Mouse (Mus musculus) left cerebral cortex, adult 9 months (tissue): ENCODE data around the gene Cstf3.
"Not testable (repeated sequence)": the region's sequence is repeated elsewhere in the genome, so short reads cannot be mapped to it uniquely, and the experiment has no call there.

Experiments used
- DNase-seq, 2 experiments: peaks; one replicate each; pipeline ENCODE4 v3.0.0; 2022; ENCODE audit warnings: low spot score in 2 of 2

The Cstf3 gene

GRCm38 (mm10) chr2:104590068-104590828 is at the start of gene Cstf3:
TSS of gene Cstf3 (plus strand) at chr2:104590523.
- DNase-seq, result peak; percentile 97 to 99

- not testable (repeated sequence) for DNase-seq
Observed at GRCm38 (mm10) chr2:104556711-104557110, 33.6 kb upstream of the Cstf3 start.

- no peak for DNase-seq
Observed at GRCm38 (mm10) chr2:104557722-104558121, 32.6 kb upstream of the Cstf3 start.

- DNase-seq, result no peak
Observed at GRCm38 (mm10) chr2:104558326-104558725, 32.0 kb upstream of the Cstf3 start.

- no peak for DNase-seq
Observed at GRCm38 (mm10) chr2:104558938-104559337, 31.4 kb upstream of the Cstf3 start.

GRCm38 (mm10) chr2:104559591-104560380 is 30.5 kb upstream of the Cstf3 start:
- DNase-seq, result no peak

GRCm38 (mm10) chr2:104561386-104561785 is 28.9 kb upstream of the Cstf3 start:
- DNase-seq, result no peak

GRCm38 (mm10) chr2:104561986-104562532 is 28.3 kb upstream of the Cstf3 start:
- no peak for DNase-seq

GRCm38 (mm10) chr2:104572066-104572465 is 18.3 kb upstream of the Cstf3 start:
- DNase-seq, result no peak

- no peak for DNase-seq
Observed at GRCm38 (mm10) chr2:104576216-104576615, 14.1 kb upstream of the Cstf3 start.

- no peak for DNase-seq
Observed at GRCm38 (mm10) chr2:104578021-104578420, 12.3 kb upstream of the Cstf3 start.

- DNase-seq, result no peak
Observed at GRCm38 (mm10) chr2:104578836-104579604, 11.3 kb upstream of the Cstf3 start.

GRCm38 (mm10) chr2:104579784-104580446 is 10.4 kb upstream of the Cstf3 start:
- no peak for DNase-seq

- DNase-seq, result no peak
Observed at GRCm38 (mm10) chr2:104581281-104581879, 8.9 kb upstream of the Cstf3 start.

- no peak for DNase-seq
Observed at GRCm38 (mm10) chr2:104583032-104583431, 7.3 kb upstream of the Cstf3 start.

GRCm38 (mm10) chr2:104584226-104584625 is 6.1 kb upstream of the Cstf3 start:
- no peak for DNase-seq

- no peak for DNase-seq
Observed at GRCm38 (mm10) chr2:104585645-104586044, 4.7 kb upstream of the Cstf3 start.

- DNase-seq, result no peak
Observed at GRCm38 (mm10) chr2:104588552-104588951, 1.8 kb upstream of the Cstf3 start.

- DNase-seq, result no peak
Observed at GRCm38 (mm10) chr2:104590829-104591117, 450 bp downstream of the Cstf3 start.

- DNase-seq, result no peak
Observed at GRCm38 (mm10) chr2:104591141-104591540, 818 bp downstream of the Cstf3 start.

- no peak for DNase-seq
Observed at GRCm38 (mm10) chr2:104595063-104595462, 4.7 kb downstream of the Cstf3 start.
